Mouse (Mus musculus): ENCODE data around the gene Ccdc173. TPM values are rescaled to one million over a fixed set of nuclear protein-coding genes. Genes with fewer than 3 reads are reported as not detected.

Ccdc173 gene
- total and polyA plus RNA-seq, 3 experiments, result 0.12 to 0.65 (median 0.59) TPM

DNA sequence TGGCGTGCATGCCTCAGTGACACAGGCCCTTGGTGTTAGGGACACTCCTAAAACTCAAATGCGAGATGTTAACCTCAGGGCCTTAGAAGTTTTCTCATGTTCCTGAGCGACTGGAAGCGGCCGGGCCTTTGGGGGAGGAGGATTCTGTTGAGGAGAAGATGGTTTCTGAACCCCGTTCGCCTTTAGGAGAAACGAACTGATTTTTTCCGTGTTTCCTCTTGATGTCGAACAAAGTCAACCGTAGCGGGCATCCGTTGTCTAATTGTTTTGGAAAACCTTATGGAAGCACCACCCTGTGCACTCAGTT is 65.9 kb downstream of the Ccdc173 start:
- no peaks in the 10 kb centered on the region for H3K27me3 ChIP-seq (ENCODE audit: control insufficient read depth, insufficient read depth, low read length)
- TF ChIP-seq CTCF (IDR thresholded peaks at IDR 0.05), result no peak
- no peak for TF ChIP-seq EP300 (IDR thresholded peaks at IDR 0.05; ENCODE audit: insufficient read depth, low read depth, low read length)
- no peak for TF ChIP-seq POLR2A (IDR thresholded peaks at IDR 0.05; ENCODE audit: insufficient read depth, low read depth, low read length)
- H3K79me2 ChIP-seq (replicated peaks; ENCODE audit: control insufficient read depth, insufficient read depth, low read length), result no peaks in the 10 kb centered on the region; the same call in 1 of the 2 replicates
- peak overlapping the region; percentile 93 for H3K9ac ChIP-seq (ENCODE audit: low read depth, low read length)
- intact Hi-C loops (cut with DNase I), result loop anchor here (2.0 to 10.0 kb wide), 4 partner anchors 65 to 941 kb away; partner anchors contain the start of genes Ccdc173, Gm26558, Gorasp2 and Phospho2
- H3K4me1 ChIP-seq (ENCODE audit: control insufficient read depth, insufficient read depth, low read length), result no peaks in the 10 kb centered on the region; the same call in 1 of the 2 replicates
- no peak for DNase-seq
- under 1% methylated on average over 13 of the region's 13 CpGs for WGBS
- H3K27ac ChIP-seq, result peak overlapping the region; percentile 94
- H3K36me3 ChIP-seq (ENCODE audit: control insufficient read depth, insufficient read depth, low read length), result peaks cover 7% of the 10 kb centered on the region; the same call in 1 of the 2 replicates
- H3K4me3 ChIP-seq, result peak overlapping the region; percentile 73

DNA sequence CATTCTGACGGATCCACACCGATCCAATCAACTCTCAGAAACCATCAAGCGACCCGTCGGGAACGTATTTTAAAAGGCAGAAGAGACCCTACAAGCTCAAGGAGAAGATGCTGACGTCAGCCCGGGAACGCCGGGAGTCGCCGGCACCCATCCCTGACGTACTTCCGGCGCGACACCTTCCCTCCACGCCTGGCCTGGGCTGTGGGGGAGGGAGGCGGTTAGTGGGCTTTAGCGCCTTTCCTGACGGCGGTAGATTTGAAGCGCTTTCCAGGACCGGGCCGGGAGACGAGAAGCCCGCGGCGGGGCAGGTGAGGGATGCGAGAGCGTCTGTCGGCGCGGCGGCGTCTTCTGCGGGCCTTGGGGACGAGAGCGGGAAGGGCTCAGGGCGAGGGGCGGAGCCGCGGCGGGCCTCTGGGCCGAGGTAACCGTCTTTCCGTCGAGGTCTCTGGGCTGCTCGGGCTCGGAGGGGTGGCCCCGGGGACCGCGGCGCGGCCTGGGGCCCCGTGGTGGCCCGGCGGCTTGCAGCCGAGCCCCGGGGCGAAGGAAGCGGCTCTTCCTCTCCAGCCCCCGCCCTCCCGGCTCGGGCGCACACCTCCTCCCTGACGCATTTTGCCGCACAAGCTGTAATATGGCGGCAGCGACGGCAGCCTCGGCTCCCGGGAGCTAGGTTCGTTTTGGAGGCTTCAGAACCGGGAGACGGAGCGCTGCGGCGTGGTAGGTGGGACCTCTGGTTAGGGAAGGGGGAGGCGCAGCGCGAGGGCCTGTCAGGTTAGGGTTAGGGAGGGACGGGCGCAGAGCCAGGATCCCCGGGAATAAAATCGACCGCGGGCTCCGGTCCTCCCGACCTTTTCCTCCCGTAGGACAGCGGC is 66.5 kb downstream of the Ccdc173 start:
- no peaks in the 10 kb centered on the region; the same call in 1 of the 2 replicates for H3K4me1 ChIP-seq (ENCODE audit: control insufficient read depth, insufficient read depth, low read length)
- H3K36me3 ChIP-seq (ENCODE audit: control insufficient read depth, insufficient read depth, low read length), result peaks cover 7% of the 10 kb centered on the region; the same call in 1 of the 2 replicates
- no peaks in the 10 kb centered on the region; the same call in 1 of the 2 replicates for H3K79me2 ChIP-seq (replicated peaks; ENCODE audit: control insufficient read depth, insufficient read depth, low read length)
- no peaks in the 10 kb centered on the region for H3K27me3 ChIP-seq (ENCODE audit: control insufficient read depth, insufficient read depth, low read length)
- H3K27ac ChIP-seq, result peak overlapping the region; percentile 94
- H3K4me3 ChIP-seq, result peak overlapping the region; percentile 73
- DNase-seq, result peak; percentile 94 to 96
- H3K9ac ChIP-seq (ENCODE audit: low read depth, low read length), result peak overlapping the region; percentile 93
- 0 out of 2 replicates have a peak, but pooled peaks have one; percentile 65 for TF ChIP-seq EP300 (IDR thresholded peaks at IDR 0.05; ENCODE audit: insufficient read depth, low read depth, low read length)
- peak; percentile 88 for TF ChIP-seq POLR2A (IDR thresholded peaks at IDR 0.05; ENCODE audit: insufficient read depth, low read depth, low read length)
- no peak for TF ChIP-seq CTCF (IDR thresholded peaks at IDR 0.05)
- intact Hi-C loops (cut with DNase I), result loop anchor here (1.0 to 10.0 kb wide), 5 partner anchors 10 to 942 kb away; partner anchors contain the start of genes Ccdc173, Fastkd1, Gm26558 and Gorasp2
- under 1% methylated on average over 90 of the region's 91 CpGs for WGBS

DNA sequence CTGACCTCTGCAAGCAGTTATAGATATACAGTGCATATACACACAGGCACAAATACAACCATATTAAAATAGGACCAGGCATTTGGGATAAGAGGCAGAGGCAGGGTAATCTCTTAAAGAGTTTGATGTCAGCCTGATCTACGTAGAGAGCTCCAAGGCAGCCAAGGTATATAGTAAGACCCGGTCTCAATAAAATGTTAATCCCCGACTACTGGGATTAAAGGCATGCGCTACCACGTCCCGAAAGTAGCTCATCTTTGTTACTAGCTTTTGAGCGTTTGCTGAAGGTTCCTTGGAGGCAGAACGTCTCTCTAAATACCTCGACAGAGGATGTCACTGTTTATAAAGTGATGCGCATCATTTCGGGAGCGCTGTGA is 67.1 kb downstream of the Ccdc173 start, which contains the start of gene Ppig:
Gene Ppig (plus strand): TSS at position 273 of the 377 bp plus-strand sequence.
- WGBS, result 5% methylated on average over 12 of the region's 12 CpGs
- H3K27me3 ChIP-seq (ENCODE audit: control insufficient read depth, insufficient read depth, low read length), result no peaks in the 10 kb centered on the region
- H3K4me1 ChIP-seq (ENCODE audit: control insufficient read depth, insufficient read depth, low read length), result no peaks in the 10 kb centered on the region; the same call in 1 of the 2 replicates
- peaks cover 7% of the 10 kb centered on the region; the same call in 1 of the 2 replicates for H3K36me3 ChIP-seq (ENCODE audit: control insufficient read depth, insufficient read depth, low read length)
- TF ChIP-seq CTCF (IDR thresholded peaks at IDR 0.05) (no peak), POLR2A (IDR thresholded peaks at IDR 0.05; ENCODE audit: insufficient read depth, low read depth, low read length) (no peak), EP300 (IDR thresholded peaks at IDR 0.05; ENCODE audit: insufficient read depth, low read depth, low read length) (no peak)
- H3K4me3 ChIP-seq, result peak within 1 kb of the TSS; percentile 73
- no peaks in the 10 kb centered on the region; the same call in 1 of the 2 replicates for H3K79me2 ChIP-seq (replicated peaks; ENCODE audit: control insufficient read depth, insufficient read depth, low read length)
- peak within 1 kb of the TSS; percentile 93 for H3K9ac ChIP-seq (ENCODE audit: low read depth, low read length)
- intact Hi-C loops (cut with DNase I), result loop anchor here (1.0 to 10.0 kb wide), 5 partner anchors 9 to 943 kb away; partner anchors contain the start of genes Ccdc173, Fastkd1, Gm26558 and Gorasp2
- DNase-seq, result no peak
- H3K27ac ChIP-seq, result peak within 1 kb of the TSS; percentile 94

DNA sequence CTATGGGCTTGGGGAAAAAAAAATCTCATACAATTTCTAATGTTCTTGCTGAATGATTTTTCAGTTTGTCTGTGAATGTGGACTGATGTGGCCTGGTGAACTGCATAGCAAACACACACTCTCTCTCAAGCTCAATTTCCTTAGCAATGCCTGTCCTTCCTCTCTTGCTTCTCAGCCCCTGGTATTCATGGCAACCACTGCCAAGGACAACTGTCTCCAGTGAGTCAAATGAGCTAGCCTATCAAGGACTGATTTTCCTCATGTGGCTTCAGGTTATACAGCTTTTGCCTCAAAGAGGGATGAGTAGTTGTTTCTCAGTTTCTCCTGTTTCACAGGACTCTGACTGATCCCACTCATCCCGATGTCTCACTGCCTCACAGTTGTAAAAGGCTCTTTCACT is 70.3 kb downstream of the Ccdc173 start:
- no peak overlapping the region for H3K4me3 ChIP-seq
- TF ChIP-seq EP300 (IDR thresholded peaks at IDR 0.05; ENCODE audit: insufficient read depth, low read depth, low read length) (no peak), CTCF (IDR thresholded peaks at IDR 0.05) (no peak), POLR2A (IDR thresholded peaks at IDR 0.05; ENCODE audit: insufficient read depth, low read depth, low read length) (no peak)
- no peak overlapping the region for H3K9ac ChIP-seq (ENCODE audit: low read depth, low read length)
- DNase-seq, result no peak
- 74% methylated on average over 1 of the region's 1 CpGs for WGBS
- intact Hi-C loops (cut with DNase I), result no loop called here
- no peaks in the 10 kb centered on the region for H3K79me2 ChIP-seq (replicated peaks; ENCODE audit: control insufficient read depth, insufficient read depth, low read length)
- H3K27ac ChIP-seq, result no peak overlapping the region
- H3K36me3 ChIP-seq (ENCODE audit: control insufficient read depth, insufficient read depth, low read length), result peaks cover 2% of the 10 kb centered on the region; the same call in 1 of the 2 replicates
- no peaks in the 10 kb centered on the region for H3K27me3 ChIP-seq (ENCODE audit: control insufficient read depth, insufficient read depth, low read length)
- no peaks in the 10 kb centered on the region; the same call in 1 of the 2 replicates for H3K4me1 ChIP-seq (ENCODE audit: control insufficient read depth, insufficient read depth, low read length)

DNA sequence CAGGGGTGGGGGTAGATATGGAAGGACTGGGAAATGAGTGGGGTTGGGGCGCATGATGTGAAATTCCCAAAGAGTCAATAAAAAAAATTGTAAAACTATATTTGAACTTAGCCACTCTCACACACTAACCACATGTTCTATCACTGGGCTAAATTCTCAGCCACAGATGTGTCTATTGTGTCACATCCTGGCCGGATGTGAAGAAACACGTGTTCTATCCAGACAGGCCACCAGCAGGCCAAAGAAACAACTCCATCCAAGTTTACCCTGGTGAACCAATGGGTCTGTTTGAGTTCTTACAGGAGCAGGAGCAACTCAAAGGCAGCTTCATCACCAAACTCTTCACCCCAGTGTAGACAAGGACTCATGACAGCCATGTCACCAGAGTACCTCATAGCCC is 72.9 kb downstream of the Ccdc173 start:
- H3K27ac ChIP-seq, result no peak overlapping the region
- H3K27me3 ChIP-seq (ENCODE audit: control insufficient read depth, insufficient read depth, low read length), result no peaks in the 10 kb centered on the region
- H3K79me2 ChIP-seq (replicated peaks; ENCODE audit: control insufficient read depth, insufficient read depth, low read length), result no peaks in the 10 kb centered on the region
- intact Hi-C loops (cut with DNase I), result no loop called here
- TF ChIP-seq CTCF (IDR thresholded peaks at IDR 0.05) (no peak), EP300 (IDR thresholded peaks at IDR 0.05; ENCODE audit: insufficient read depth, low read depth, low read length) (no peak), POLR2A (IDR thresholded peaks at IDR 0.05; ENCODE audit: insufficient read depth, low read depth, low read length) (no peak)
- 40% methylated on average over 3 of the region's 3 CpGs for WGBS
- no peaks in the 10 kb centered on the region for H3K4me1 ChIP-seq (ENCODE audit: control insufficient read depth, insufficient read depth, low read length)
- no peak for DNase-seq
- no peak overlapping the region for H3K9ac ChIP-seq (ENCODE audit: low read depth, low read length)
- no peak overlapping the region for H3K4me3 ChIP-seq
- no peaks in the 10 kb centered on the region for H3K36me3 ChIP-seq (ENCODE audit: control insufficient read depth, insufficient read depth, low read length)
